ENCODE assay signal across 24 mouse cellular contexts in genomic region chr5:121856740-121857139, GRCm38 (mm10). TPM values are rescaled to one million over a fixed set of nuclear protein-coding genes. Genes with fewer than 3 reads are reported as not detected.
DNase-seq lines count a peak whose midpoint lies in the region; ATAC-seq and TF ChIP-seq lines count a peak whose summit lies in the region.
"Had no signal": no experiment of that assay in that cellular context is flagged by ENCODE, and none has a peak within 500 bp of the region (broad histone marks: within the 10 kb centered on the region; RNA-seq: fewer than 3 reads in every experiment).

No protein-coding gene starts in this region.

- H3K9me3 ChIP-seq in heart, embryonic 13.5 days: peaks cover 5% of the 10 kb centered on the region
- no peaks in the 10 kb centered on the region; the same call in 1 of the 2 replicates for H3K9me3 ChIP-seq in intestine, embryonic 15.5 days
- H3K9me3 ChIP-seq: embryonic facial prominence, embryonic 15.5 days; heart, embryonic 15.5 days had no signal

- no peaks in the 10 kb centered on the region for H3K27me3 ChIP-seq in heart, embryonic 13.5 days (replicated peaks)
- H3K27me3 ChIP-seq in intestine, embryonic 15.5 days (replicated peaks): no peaks in the 10 kb centered on the region
- H3K27me3 ChIP-seq in small intestine, adult 2 months (ENCODE audit: control insufficient read depth, insufficient read depth, low read length): no peaks in the 10 kb centered on the region
- H3K27me3 ChIP-seq: embryonic facial prominence, embryonic 12.5 days; embryonic facial prominence, embryonic 15.5 days; heart, embryonic 15.5 days had no signal

- no peak overlapping the region for H3K4me2 ChIP-seq in heart, embryonic 13.5 days
- no peak overlapping the region for H3K4me2 ChIP-seq in intestine, embryonic 15.5 days (replicated peaks)
- H3K4me2 ChIP-seq: embryonic facial prominence, embryonic 12.5 days; embryonic facial prominence, embryonic 15.5 days; heart, embryonic 11.5 days; heart, embryonic 15.5 days; hindbrain, embryonic 14.5 days had no signal

- no peak for TF ChIP-seq POLR2A in small intestine, adult 2 months (IDR thresholded peaks at IDR 0.05; ENCODE audit: low read depth, low read length)

- H3K36me3 ChIP-seq in heart, embryonic 13.5 days: peaks cover 46% of the 10 kb centered on the region
- peaks cover 28% of the 10 kb centered on the region for H3K36me3 ChIP-seq in intestine, embryonic 15.5 days
- H3K36me3 ChIP-seq in small intestine, adult 2 months (ENCODE audit: control insufficient read depth, insufficient read depth, low read length): peaks cover 26% of the 10 kb centered on the region

- intact Hi-C loops in heart, postnatal 25 days (cut with DNase I): no loop called here

- peaks cover 21% of the 10 kb centered on the region for H3K4me1 ChIP-seq in heart, embryonic 13.5 days
- peaks cover 20% of the 10 kb centered on the region for H3K4me1 ChIP-seq in intestine, embryonic 15.5 days (replicated peaks)
- H3K4me1 ChIP-seq in small intestine, adult 2 months (ENCODE audit: control insufficient read depth, insufficient read depth, insufficient read length, low read length): peaks cover 69% of the 10 kb centered on the region
- H3K4me1 ChIP-seq: embryonic facial prominence, embryonic 12.5 days had no signal

- WGBS in heart, embryonic 13.5 days: 71% methylated on average over 11 of the region's 11 CpGs
- WGBS in intestine, embryonic 15.5 days: 82% methylated on average over 11 of the region's 11 CpGs
- WGBS in small intestine, adult 2 months: 75% methylated on average over 11 of the region's 11 CpGs

- ATAC-seq in heart, embryonic 13.5 days (ENCODE audit: extremely low read depth, insufficient number of reproducible peaks, low FRiP score, low TSS enrichment): no peak
- no peak for ATAC-seq in intestine, embryonic 15.5 days
- ATAC-seq in activated CD4-positive, CD25-positive, alpha-beta regulatory T cell, adult 4 months: no peak
- ATAC-seq: forebrain, embryonic 14.5 days; forebrain, postnatal 0 days had no signal

- H3K27ac ChIP-seq in heart, embryonic 13.5 days (replicated peaks): 0 out of 2 replicates have a peak overlapping the region, but pooled peaks have one; percentile 12
- H3K27ac ChIP-seq in intestine, embryonic 15.5 days: peak overlapping the region; percentile 52; the same call in 1 of the 2 replicates
- peak overlapping the region; percentile 86 for H3K27ac ChIP-seq in small intestine, adult 2 months (ENCODE audit: insufficient read depth, low read depth, low read length)
- H3K27ac ChIP-seq: embryonic facial prominence, embryonic 12.5 days; embryonic facial prominence, embryonic 15.5 days; gastrocnemius, adult 2 months; heart, embryonic 15.5 days; hindbrain, embryonic 14.5 days had no signal

- no peak overlapping the region for H3K9ac ChIP-seq in heart, embryonic 13.5 days
- H3K9ac ChIP-seq in intestine, embryonic 15.5 days: no peak overlapping the region
- H3K9ac ChIP-seq: embryonic facial prominence, embryonic 12.5 days; embryonic facial prominence, embryonic 15.5 days; forebrain, postnatal 0 days; heart, embryonic 15.5 days; hindbrain, embryonic 14.5 days had no signal

- TF ChIP-seq CTCF in small intestine, adult 2 months (IDR thresholded peaks at IDR 0.05; ENCODE audit: extremely low read depth, insufficient read length, insufficient replicate concordance, low read depth, low read length): no peak

- peak; percentile 57 for DNase-seq in adrenal gland, adult 2 months
- DNase-seq in adrenal gland, postnatal 10 days: no peak
- DNase-seq in heart, postnatal 25 days (ENCODE audit: low spot score): no peak
- DNase-seq: adrenal gland, adult 8-10 months; cerebellum, adult 11 months; cerebellum, adult 2 months; cerebellum, adult 9-11 months; cerebellum, postnatal 25 days; forebrain, postnatal 0 days; gastrocnemius, adult 2 months; gastrocnemius, postnatal 14 days; heart, adult 11 months; heart, postnatal 4 days; kidney, adult 2 months had no signal

- no peak overlapping the region for H3K4me3 ChIP-seq in heart, embryonic 13.5 days
- no peak overlapping the region for H3K4me3 ChIP-seq in intestine, embryonic 15.5 days (replicated peaks)
- no peak overlapping the region for H3K4me3 ChIP-seq in small intestine, adult 2 months (ENCODE audit: low read depth, low read length)
- H3K4me3 ChIP-seq: embryonic facial prominence, embryonic 12.5 days; embryonic facial prominence, embryonic 15.5 days; gastrocnemius, adult 2 months; heart, embryonic 15.5 days had no signal

RNA-seq across cellular contexts. Expression of gene Pheta1, which starts 8.0 kb away (rescaled TPM):
- total RNA-seq in adrenal gland, adult 2 months (2021): 1 to 10 TPM; 5.6 to 9.2 TPM
- polyA plus RNA-seq in adrenal gland, adult 2 months (2012; rRNA removed): 24.3 and 27.4 TPM in 2 replicates
- total RNA-seq in adrenal gland, postnatal 10 days (2021): 10 to 100 TPM; 10.1 to 10.6 TPM
- 14.9 and 17.2 TPM in 2 replicates for polyA plus RNA-seq in heart, embryonic 13.5 days (2015; fragmentation: Nextera tagmentation; extraction: Ambion mirVana)
- 10 to 100 TPM; 12.2 to 13.2 TPM for total RNA-seq in heart, postnatal 25 days (2021)
- polyA plus RNA-seq in intestine, embryonic 15.5 days (2015; fragmentation: Nextera tagmentation; extraction: Ambion mirVana): 32.6 and 36.4 TPM in 2 replicates
- 98.0 and 283 TPM in 2 replicates for polyA plus RNA-seq in small intestine, adult 2 months (2012; rRNA removed)
- 1 to 10 TPM in 1 of 2 experiments, under 1 TPM in 1; 0.60 to 1.2 TPM for polyA plus RNA-seq in activated CD4-positive, CD25-positive, alpha-beta regulatory T cell, adult 4 months (2017; shearing (Covaris generic))

RNA-seq across cellular contexts. Expression of gene Sh2b3, which starts 19.3 kb away (rescaled TPM):
- total RNA-seq in adrenal gland, adult 2 months (2021): 10 to 100 TPM; 28.8 to 32.1 TPM
- polyA plus RNA-seq in adrenal gland, adult 2 months (2012; rRNA removed): 138 and 147 TPM in 2 replicates
- total RNA-seq in adrenal gland, postnatal 10 days (2021): 10 to 100 TPM; 37.0 to 41.7 TPM
- 13.3 and 14.7 TPM in 2 replicates for polyA plus RNA-seq in heart, embryonic 13.5 days (2015; fragmentation: Nextera tagmentation; extraction: Ambion mirVana)
- total RNA-seq in heart, postnatal 25 days (2021): 10 to 100 TPM; 20.3 to 27.3 TPM
- polyA plus RNA-seq in intestine, embryonic 15.5 days (2015; fragmentation: Nextera tagmentation; extraction: Ambion mirVana): 12.3 and 13.1 TPM in 2 replicates
- polyA plus RNA-seq in small intestine, adult 2 months (2012; rRNA removed): 62.5 and 88.1 TPM in 2 replicates
- 10 to 100 TPM in 1 of 2 experiments, 1 to 10 TPM in 1; 9.8 to 11.6 TPM for polyA plus RNA-seq in activated CD4-positive, CD25-positive, alpha-beta regulatory T cell, adult 4 months (2017; shearing (Covaris generic))

Comparison
In these comparisons a context has a peak if more than half of its experiments do, and no peak if none do; other contexts are left out.
1. H3K27ac ChIP-seq: peak in every context shown above with its lines; median percentile 86 in small intestine, adult 2 months; 52 in intestine, embryonic 15.5 days; 12 in heart, embryonic 13.5 days.